Mouse (Mus musculus): ENCODE measurements around the gene Snrk. TPM values are rescaled to one million over a fixed set of nuclear protein-coding genes. Genes with fewer than 3 reads are reported as not detected.
"Not testable (repeated sequence)": the region's sequence is repeated elsewhere in the genome, so short reads cannot be mapped to it uniquely, and the experiment has no call there.

The Snrk gene
- total RNA-seq, 2 experiments from 2014 or later: 43.2 to 63.0 TPM

- DNase-seq: no peak
These were observed 26.2 kb downstream of the Snrk start for GRCm38 (mm10) chr9:122143219-122143618.

GRCm38 (mm10) chr9:122144776-122145175, 27.7 kb downstream of the Snrk start:
- DNase-seq: no peak

- no peak for DNase-seq
These were observed 28.6 kb downstream of the Snrk start for GRCm38 (mm10) chr9:122145677-122146076.

- no peak for DNase-seq
These were observed 29.2 kb downstream of the Snrk start for GRCm38 (mm10) chr9:122146124-122146870.

- no peak for DNase-seq
These were observed 31.3 kb downstream of the Snrk start for GRCm38 (mm10) chr9:122148356-122148755.

GRCm38 (mm10) chr9:122149997-122150826, 33.1 kb downstream of the Snrk start:
- DNase-seq: no peak

- no peak for DNase-seq
These were observed 35.0 kb downstream of the Snrk start for GRCm38 (mm10) chr9:122152063-122152462.

- DNase-seq: no peak
These were observed 35.4 kb downstream of the Snrk start for GRCm38 (mm10) chr9:122152501-122152900.

- no peak for DNase-seq
These were observed 36.4 kb downstream of the Snrk start for GRCm38 (mm10) chr9:122153436-122153835.

- no peak for DNase-seq
These were observed 38.1 kb downstream of the Snrk start for GRCm38 (mm10) chr9:122155193-122155592.

- no peak for DNase-seq
These were observed 39.5 kb downstream of the Snrk start for GRCm38 (mm10) chr9:122156389-122157078.

GRCm38 (mm10) chr9:122157079-122157441, 40.0 kb downstream of the Snrk start:
- no peak for DNase-seq

GRCm38 (mm10) chr9:122164535-122164934, 47.5 kb downstream of the Snrk start:
- DNase-seq: no peak

- DNase-seq: not testable (repeated sequence)
These were observed 50.7 kb downstream of the Snrk start for GRCm38 (mm10) chr9:122167719-122168118.

- DNase-seq: no peak
These were observed 52.8 kb downstream of the Snrk start for GRCm38 (mm10) chr9:122169901-122170300.

GRCm38 (mm10) chr9:122172612-122173186, 55.6 kb downstream of the Snrk start:
- no peak for DNase-seq

GRCm38 (mm10) chr9:122173405-122174233, 56.6 kb downstream of the Snrk start:
- DNase-seq: no peak

GRCm38 (mm10) chr9:122174723-122175122, 57.7 kb downstream of the Snrk start:
- DNase-seq: no peak

- no peak for DNase-seq
These were observed 60.5 kb downstream of the Snrk start for GRCm38 (mm10) chr9:122177256-122178220.

GRCm38 (mm10) chr9:122178427-122178826, 61.4 kb downstream of the Snrk start:
- DNase-seq: no peak
